Mouse (Mus musculus): ENCODE results near the gene Thrb.

GRCm38 (mm10) chr14:17815103-17815502 lies 155.0 kb downstream of the Thrb start:
- TF ChIP-seq POLR2A (IDR thresholded peaks at IDR 0.05; ENCODE audit: borderline replicate concordance, control insufficient read depth, low read depth, low read length) (no peak), CTCF (IDR thresholded peaks at IDR 0.05; ENCODE audit: control insufficient read depth, insufficient read depth, low read length) (no peak)
